Mouse (Mus musculus): ENCODE data around the gene Rrn3.
"Not testable (repeated sequence)": the region's sequence is repeated elsewhere in the genome, so short reads cannot be mapped to it uniquely, and the experiment has no call there.

Gene Rrn3

GRCm38 (mm10) chr16:13780353-13781036 is at the start of gene Rrn3:
Gene Rrn3, plus strand, starts transcription at chr16:13780708.
- DNase-seq (ENCODE audit: low read depth, low spot score): peak; percentile 98

- DNase-seq (ENCODE audit: low read depth, low spot score): no peak
Observed at GRCm38 (mm10) chr16:13732786-13733185, 47.7 kb upstream of the Rrn3 start.

- DNase-seq (ENCODE audit: low read depth, low spot score): peak; percentile 72
Observed at GRCm38 (mm10) chr16:13733518-13734137, 46.9 kb upstream of the Rrn3 start.

GRCm38 (mm10) chr16:13735977-13736376 is 44.5 kb upstream of the Rrn3 start:
- DNase-seq (ENCODE audit: low read depth, low spot score): no peak

- DNase-seq (ENCODE audit: low read depth, low spot score): not testable (repeated sequence)
Observed at GRCm38 (mm10) chr16:13739044-13739443, 41.5 kb upstream of the Rrn3 start.

- DNase-seq (ENCODE audit: low read depth, low spot score): no peak
Observed at GRCm38 (mm10) chr16:13740844-13741243, 39.7 kb upstream of the Rrn3 start.

- DNase-seq (ENCODE audit: low read depth, low spot score): no peak
Observed at GRCm38 (mm10) chr16:13747708-13748107, 32.8 kb upstream of the Rrn3 start.

GRCm38 (mm10) chr16:13748124-13748523 is 32.4 kb upstream of the Rrn3 start:
- no peak for DNase-seq (ENCODE audit: low read depth, low spot score)

GRCm38 (mm10) chr16:13748813-13749212 is 31.7 kb upstream of the Rrn3 start:
- not testable (repeated sequence) for DNase-seq (ENCODE audit: low read depth, low spot score)

GRCm38 (mm10) chr16:13749306-13749705 is 31.2 kb upstream of the Rrn3 start:
- DNase-seq (ENCODE audit: low read depth, low spot score): no peak

GRCm38 (mm10) chr16:13749981-13750380 is 30.5 kb upstream of the Rrn3 start:
- DNase-seq (ENCODE audit: low read depth, low spot score): no peak

- no peak for DNase-seq (ENCODE audit: low read depth, low spot score)
Observed at GRCm38 (mm10) chr16:13750626-13751025, 29.9 kb upstream of the Rrn3 start.

- no peak for DNase-seq (ENCODE audit: low read depth, low spot score)
Observed at GRCm38 (mm10) chr16:13753986-13754385, 26.5 kb upstream of the Rrn3 start.

GRCm38 (mm10) chr16:13754400-13755190 is 25.9 kb upstream of the Rrn3 start:
- DNase-seq (ENCODE audit: low read depth, low spot score): peak; percentile 97

- no peak for DNase-seq (ENCODE audit: low read depth, low spot score)
Observed at GRCm38 (mm10) chr16:13757823-13758222, 22.7 kb upstream of the Rrn3 start.

GRCm38 (mm10) chr16:13762807-13763206 is 17.7 kb upstream of the Rrn3 start:
- DNase-seq (ENCODE audit: low read depth, low spot score): not testable (repeated sequence)

GRCm38 (mm10) chr16:13764519-13764918 is 16.0 kb upstream of the Rrn3 start:
- no peak for DNase-seq (ENCODE audit: low read depth, low spot score)

GRCm38 (mm10) chr16:13766367-13766766 is 14.1 kb upstream of the Rrn3 start:
- DNase-seq (ENCODE audit: low read depth, low spot score): no peak

GRCm38 (mm10) chr16:13771603-13772002 is 8.9 kb upstream of the Rrn3 start:
- not testable (repeated sequence) for DNase-seq (ENCODE audit: low read depth, low spot score)

- DNase-seq (ENCODE audit: low read depth, low spot score): not testable (repeated sequence)
Observed at GRCm38 (mm10) chr16:13772051-13772450, 8.5 kb upstream of the Rrn3 start.

GRCm38 (mm10) chr16:13774011-13774410 is 6.5 kb upstream of the Rrn3 start:
- not testable (repeated sequence) for DNase-seq (ENCODE audit: low read depth, low spot score)

- DNase-seq (ENCODE audit: low read depth, low spot score): not testable (repeated sequence)
Observed at GRCm38 (mm10) chr16:13774651-13775050, 5.9 kb upstream of the Rrn3 start.
